Mouse (Mus musculus): ENCODE measurements around the gene Trmt44. TPM values are rescaled to one million over a fixed set of nuclear protein-coding genes. Genes with fewer than 3 reads are reported as not detected.

Trmt44 gene
- polyA plus RNA-seq (2012; rRNA removed): 6.3 and 6.4 TPM in 2 replicates

DNA sequence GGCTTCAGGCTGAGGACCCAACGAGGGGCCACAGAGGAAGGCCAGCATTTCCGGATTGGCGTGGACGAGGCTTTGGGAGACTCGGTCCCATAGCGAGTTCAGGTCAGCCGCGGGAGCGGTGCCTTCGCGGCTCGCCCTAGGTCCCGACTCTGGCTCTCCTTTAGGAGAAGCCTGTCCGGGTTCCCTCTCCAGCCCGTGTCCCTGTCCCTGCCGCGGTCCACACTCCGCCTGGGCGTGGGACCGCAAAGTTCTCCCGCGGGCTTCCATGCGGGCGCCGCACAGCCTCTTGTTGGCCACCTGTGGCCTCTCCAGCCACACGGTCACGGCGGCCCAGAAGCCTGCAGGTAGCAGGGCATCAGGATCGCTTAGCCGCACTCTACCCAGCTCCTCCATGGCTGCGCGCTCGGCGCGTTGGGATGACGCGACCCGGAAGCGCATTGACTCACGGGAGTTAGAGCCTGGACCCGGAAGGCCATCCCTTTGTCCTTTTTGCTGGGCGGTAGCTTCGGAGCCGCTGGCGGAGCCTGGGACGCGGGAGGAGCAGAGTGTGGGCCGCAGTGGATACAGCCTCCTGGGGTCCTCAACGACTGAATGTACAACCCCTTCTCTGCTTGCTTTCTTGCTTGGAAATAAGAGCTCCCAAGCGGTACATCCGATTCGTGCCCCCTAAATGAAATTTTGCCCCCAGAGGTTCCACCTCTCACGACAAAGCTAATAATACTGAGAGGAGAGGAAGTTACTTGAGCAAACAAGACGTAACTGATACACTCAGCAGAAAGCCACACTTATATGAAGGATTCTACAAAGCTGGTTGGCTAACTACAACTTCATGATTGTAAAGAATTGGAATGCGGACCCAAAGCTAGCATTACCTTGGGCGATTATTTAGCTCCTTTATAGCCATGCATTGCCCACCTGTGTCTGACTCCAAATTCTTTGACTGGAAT lies at the start of gene Trmt44:
TSS of gene Trmt44 (minus strand) at position 418 of the 947 bp plus-strand sequence.
- Histone ChIP-seq H3K4me3 (replicated peaks; ENCODE audit: insufficient read depth, low read depth, low read length) (peak within 1 kb of the TSS; percentile 64), H3K4me1 (ENCODE audit: control insufficient read depth, insufficient read depth, low read length) (no peaks in the 10 kb centered on the region), H3K27me3 (ENCODE audit: control insufficient read depth, insufficient read depth, low read length) (no peaks in the 10 kb centered on the region), H3K27ac (ENCODE audit: insufficient read depth, low read length) (no peak within 1 kb of the TSS; the same call in 1 of the 2 replicates)
- 3% methylated on average over 56 of the region's 56 CpGs for WGBS
- TF ChIP-seq POLR2A (IDR thresholded peaks at IDR 0.05; ENCODE audit: borderline replicate concordance, insufficient read depth, low read length) (peak; percentile 82), CTCF (IDR thresholded peaks at IDR 0.05; ENCODE audit: borderline replicate concordance, insufficient read depth, low read depth, low read length) (no peak)
- peak; percentile 93 to 94 for DNase-seq

DNA sequence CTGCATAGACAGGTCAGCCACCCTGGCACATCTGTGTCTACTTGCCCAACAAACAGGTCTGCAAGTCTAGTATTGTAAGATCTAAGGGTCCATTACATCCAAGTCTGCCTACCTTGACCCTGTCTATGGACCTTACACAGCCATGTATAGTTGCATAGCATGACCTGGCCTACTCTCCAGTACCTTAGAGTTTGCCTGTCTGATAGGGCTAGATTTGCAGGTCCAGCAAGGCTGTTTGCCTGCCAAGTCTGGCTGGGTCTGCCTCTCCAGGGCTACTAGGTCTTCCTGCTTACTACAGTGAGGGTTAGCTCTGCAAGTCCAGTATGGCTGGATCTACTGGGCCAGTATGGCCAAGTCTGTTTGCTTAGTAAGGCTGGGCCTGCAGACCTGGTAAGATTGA lies 49.0 kb upstream of the Trmt44 start:
- H3K4me3 ChIP-seq (replicated peaks; ENCODE audit: insufficient read depth, low read depth, low read length): no peak overlapping the region
- H3K27ac ChIP-seq (ENCODE audit: insufficient read depth, low read length): no peak overlapping the region
- no peak for TF ChIP-seq CTCF (IDR thresholded peaks at IDR 0.05; ENCODE audit: borderline replicate concordance, insufficient read depth, low read depth, low read length)
- TF ChIP-seq POLR2A (IDR thresholded peaks at IDR 0.05; ENCODE audit: borderline replicate concordance, insufficient read depth, low read length): no peak

DNA sequence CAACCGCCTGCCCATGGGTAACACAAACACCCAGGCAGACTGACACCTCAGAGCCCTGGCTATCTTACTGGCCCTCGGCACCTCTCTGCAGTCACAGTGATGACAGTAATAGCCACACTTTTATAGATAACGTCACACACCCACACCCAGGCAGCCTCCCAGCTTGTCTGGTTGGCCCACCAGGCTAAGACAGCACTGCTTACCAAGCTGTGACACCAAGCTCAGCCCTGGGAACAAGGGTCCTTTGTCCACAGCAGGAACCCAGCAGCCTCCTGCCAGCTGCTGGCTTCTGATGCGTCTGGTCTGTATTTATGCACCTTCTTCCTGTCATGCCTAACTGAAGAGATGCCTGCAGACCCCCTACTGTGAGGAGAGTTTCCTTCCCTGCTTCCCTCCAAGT lies 46.2 kb upstream of the Trmt44 start:
- DNase-seq: no peak
- Histone ChIP-seq H3K27ac (ENCODE audit: insufficient read depth, low read length) (no peak overlapping the region), H3K27me3 (ENCODE audit: control insufficient read depth, insufficient read depth, low read length) (no peaks in the 10 kb centered on the region), H3K4me3 (replicated peaks; ENCODE audit: insufficient read depth, low read depth, low read length) (no peak overlapping the region), H3K4me1 (ENCODE audit: control insufficient read depth, insufficient read depth, low read length) (no peaks in the 10 kb centered on the region)
- TF ChIP-seq CTCF (IDR thresholded peaks at IDR 0.05; ENCODE audit: borderline replicate concordance, insufficient read depth, low read depth, low read length) (no peak), POLR2A (IDR thresholded peaks at IDR 0.05; ENCODE audit: borderline replicate concordance, insufficient read depth, low read length) (no peak)
- 37% methylated on average over 4 of the region's 4 CpGs for WGBS

More for the DNA sequence above, 49.0 kb upstream of the Trmt44 start:
- no peaks in the 10 kb centered on the region for H3K27me3 ChIP-seq (ENCODE audit: control insufficient read depth, insufficient read depth, low read length)
- no peaks in the 10 kb centered on the region for H3K4me1 ChIP-seq (ENCODE audit: control insufficient read depth, insufficient read depth, low read length)
- DNase-seq: no peak

DNA sequence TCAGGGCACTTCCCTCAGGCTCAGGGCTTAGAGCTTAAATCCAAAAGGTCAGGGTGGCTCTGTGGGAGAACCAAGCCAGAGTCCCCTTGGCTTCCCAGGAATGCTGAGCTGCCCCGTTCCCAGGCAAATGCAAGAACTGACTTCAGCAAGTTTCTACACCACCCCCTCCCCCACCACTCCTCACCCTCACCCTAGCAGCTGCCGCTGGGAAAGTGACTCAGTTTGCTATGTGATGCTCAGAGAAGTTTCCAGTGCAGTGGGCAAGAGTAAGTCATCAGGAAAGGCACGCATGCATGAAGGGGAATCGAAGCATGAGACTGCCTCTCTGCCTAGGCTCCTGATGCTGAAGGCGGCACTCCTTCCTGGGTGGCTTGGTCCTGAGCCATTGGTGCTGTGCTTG lies 42.1 kb upstream of the Trmt44 start:
- H3K4me3 ChIP-seq (replicated peaks; ENCODE audit: insufficient read depth, low read depth, low read length): no peak overlapping the region
- no peaks in the 10 kb centered on the region for H3K27me3 ChIP-seq (ENCODE audit: control insufficient read depth, insufficient read depth, low read length)
- no peaks in the 10 kb centered on the region for H3K4me1 ChIP-seq (ENCODE audit: control insufficient read depth, insufficient read depth, low read length)
- no peak overlapping the region for H3K27ac ChIP-seq (ENCODE audit: insufficient read depth, low read length)
- no peak for DNase-seq
- TF ChIP-seq CTCF (IDR thresholded peaks at IDR 0.05; ENCODE audit: borderline replicate concordance, insufficient read depth, low read depth, low read length) (no peak), POLR2A (IDR thresholded peaks at IDR 0.05; ENCODE audit: borderline replicate concordance, insufficient read depth, low read length) (no peak)
- 22% methylated on average over 5 of the region's 5 CpGs for WGBS

DNA sequence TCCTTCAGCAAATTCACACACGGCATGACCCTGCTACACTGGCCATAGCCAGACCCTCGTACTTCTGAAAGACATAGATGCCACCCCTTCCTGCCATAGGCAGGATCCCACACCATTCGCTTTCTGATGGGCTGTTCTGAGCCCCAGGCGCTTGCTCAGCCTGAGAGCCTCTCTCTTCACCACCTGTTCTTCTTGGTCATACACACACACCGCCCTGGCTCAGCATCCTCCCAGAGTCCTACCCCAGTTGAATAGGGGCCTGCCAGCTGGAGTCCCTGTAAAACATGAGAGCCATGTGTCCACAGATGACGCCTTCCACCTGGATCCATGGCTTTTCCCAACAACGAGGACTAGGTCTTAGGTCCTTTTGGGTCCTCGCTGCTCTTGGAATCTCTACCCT lies 37.9 kb upstream of the Trmt44 start:
- H3K4me1 ChIP-seq (ENCODE audit: control insufficient read depth, insufficient read depth, low read length): peaks cover 6% of the 10 kb centered on the region
- DNase-seq: no peak
- TF ChIP-seq CTCF (IDR thresholded peaks at IDR 0.05; ENCODE audit: borderline replicate concordance, insufficient read depth, low read depth, low read length) (no peak), POLR2A (IDR thresholded peaks at IDR 0.05; ENCODE audit: borderline replicate concordance, insufficient read depth, low read length) (no peak)
- 57% methylated on average over 8 of the region's 8 CpGs for WGBS
- no peaks in the 10 kb centered on the region for H3K27me3 ChIP-seq (ENCODE audit: control insufficient read depth, insufficient read depth, low read length)
- no peak overlapping the region for H3K4me3 ChIP-seq (replicated peaks; ENCODE audit: insufficient read depth, low read depth, low read length)
- H3K27ac ChIP-seq (ENCODE audit: insufficient read depth, low read length): no peak overlapping the region

DNA sequence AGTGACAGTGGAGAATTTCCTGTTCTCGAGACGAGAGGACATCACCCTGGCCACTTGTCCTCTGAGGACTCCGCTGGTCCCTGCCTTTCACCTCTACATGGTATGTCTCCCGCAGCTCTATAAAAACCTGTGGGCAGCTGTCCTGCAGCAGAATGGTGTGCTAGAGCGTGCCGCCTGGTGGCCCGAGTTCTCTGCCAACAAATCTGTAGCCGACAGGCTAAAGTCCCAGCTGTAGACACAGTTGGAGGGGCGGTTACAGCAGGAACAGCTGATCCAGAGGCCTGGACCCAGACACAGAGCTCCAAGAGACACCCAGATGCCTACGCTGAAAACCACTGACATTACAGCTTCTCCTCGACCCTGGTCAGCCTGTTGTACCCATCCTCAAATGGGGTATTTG lies 37.0 kb upstream of the Trmt44 start:
- Histone ChIP-seq H3K4me3 (replicated peaks; ENCODE audit: insufficient read depth, low read depth, low read length) (no peak overlapping the region), H3K27ac (ENCODE audit: insufficient read depth, low read length) (no peak overlapping the region), H3K27me3 (ENCODE audit: control insufficient read depth, insufficient read depth, low read length) (no peaks in the 10 kb centered on the region), H3K4me1 (ENCODE audit: control insufficient read depth, insufficient read depth, low read length) (peaks cover 6% of the 10 kb centered on the region)
- no peak for DNase-seq
- 41% methylated on average over 11 of the region's 11 CpGs for WGBS
- TF ChIP-seq CTCF (IDR thresholded peaks at IDR 0.05; ENCODE audit: borderline replicate concordance, insufficient read depth, low read depth, low read length): no peak
- TF ChIP-seq POLR2A (IDR thresholded peaks at IDR 0.05; ENCODE audit: borderline replicate concordance, insufficient read depth, low read length): no peak

DNA sequence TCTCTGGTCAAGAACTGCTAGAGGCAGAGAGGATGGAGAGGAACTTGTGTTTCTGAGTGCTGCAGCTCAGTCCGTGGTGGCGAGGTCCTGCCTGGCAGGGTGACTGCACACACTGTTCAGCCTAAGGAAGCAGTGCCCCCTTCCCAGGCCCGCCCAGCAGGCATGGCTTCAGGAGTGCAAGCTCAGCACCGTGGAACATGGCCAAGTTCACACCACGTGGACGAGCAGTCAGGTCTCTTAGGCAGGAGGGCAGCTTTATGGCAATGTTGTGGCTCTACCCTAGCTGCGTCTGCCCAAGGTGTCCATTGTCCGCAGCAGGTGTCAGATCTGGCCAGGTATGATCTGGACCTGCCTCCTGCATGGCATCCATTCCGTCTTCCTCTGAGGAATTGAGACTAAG lies 36.3 kb upstream of the Trmt44 start:
- 40% methylated on average over 9 of the region's 9 CpGs for WGBS
- TF ChIP-seq POLR2A (IDR thresholded peaks at IDR 0.05; ENCODE audit: borderline replicate concordance, insufficient read depth, low read length) (no peak), CTCF (IDR thresholded peaks at IDR 0.05; ENCODE audit: borderline replicate concordance, insufficient read depth, low read depth, low read length) (no peak)
- Histone ChIP-seq H3K4me3 (replicated peaks; ENCODE audit: insufficient read depth, low read depth, low read length) (no peak overlapping the region), H3K27me3 (ENCODE audit: control insufficient read depth, insufficient read depth, low read length) (no peaks in the 10 kb centered on the region), H3K4me1 (ENCODE audit: control insufficient read depth, insufficient read depth, low read length) (peaks cover 6% of the 10 kb centered on the region), H3K27ac (ENCODE audit: insufficient read depth, low read length) (no peak overlapping the region)
- no peak for DNase-seq

DNA sequence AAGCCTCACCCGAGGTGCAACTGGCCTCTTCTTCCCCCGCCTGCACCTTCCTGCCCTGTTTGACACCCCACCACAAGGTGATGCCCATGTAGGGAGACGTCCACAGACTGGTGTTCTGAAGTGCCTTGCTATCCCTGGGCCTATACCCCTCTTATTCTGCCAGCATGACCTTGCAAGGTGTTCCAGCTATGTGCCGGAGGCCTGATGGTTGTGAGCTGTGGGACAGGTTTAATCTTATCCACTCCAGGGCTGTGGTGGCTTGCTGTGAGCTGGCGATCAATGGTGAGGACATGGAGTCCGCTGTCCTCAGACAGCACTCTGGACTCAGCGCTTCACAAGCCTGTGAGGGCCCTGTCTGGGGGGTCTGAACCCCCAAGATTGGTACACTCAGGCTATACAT lies 35.5 kb upstream of the Trmt44 start:
- 95% methylated on average over 7 of the region's 7 CpGs for WGBS
- peaks cover 6% of the 10 kb centered on the region for H3K4me1 ChIP-seq (ENCODE audit: control insufficient read depth, insufficient read depth, low read length)
- no peaks in the 10 kb centered on the region for H3K27me3 ChIP-seq (ENCODE audit: control insufficient read depth, insufficient read depth, low read length)
- no peak overlapping the region for H3K4me3 ChIP-seq (replicated peaks; ENCODE audit: insufficient read depth, low read depth, low read length)
- no peak for DNase-seq
- TF ChIP-seq POLR2A (IDR thresholded peaks at IDR 0.05; ENCODE audit: borderline replicate concordance, insufficient read depth, low read length) (no peak), CTCF (IDR thresholded peaks at IDR 0.05; ENCODE audit: borderline replicate concordance, insufficient read depth, low read depth, low read length) (no peak)
- no peak overlapping the region for H3K27ac ChIP-seq (ENCODE audit: insufficient read depth, low read length)

Measured in cerebellum, adult 2 months (tissue).